Mouse (Mus musculus): Measurements from ENCODE around the gene Gphb5.

GRCm38 (mm10) chr12:75375060-75375459, 41.5 kb downstream of the Gphb5 start:
- TF ChIP-seq CTCF (IDR thresholded peaks at IDR 0.05; ENCODE audit: borderline replicate concordance, control insufficient read depth, extremely low read depth, insufficient read depth, low read length, poor library complexity), result no peak
- TF ChIP-seq POLR2A (IDR thresholded peaks at IDR 0.05; ENCODE audit: control insufficient read depth, extremely low read depth, insufficient read depth, low read length, poor library complexity), result no peak

Measured in thymus, adult 2 months (tissue).